Mouse (Mus musculus) liver, adult (tissue): ENCODE measurements around the gene Rpl10a.

ENCODE experiments used
- GATA4 ChIP-seq: IDR thresholded peaks from 2 replicates; pipeline ENCODE4 v1.6.1; 2014; ENCODE audit warnings: mild to moderate bottlenecking, low read length; ENCODE audit not compliant: insufficient replicate concordance

The Rpl10a gene

DNA sequence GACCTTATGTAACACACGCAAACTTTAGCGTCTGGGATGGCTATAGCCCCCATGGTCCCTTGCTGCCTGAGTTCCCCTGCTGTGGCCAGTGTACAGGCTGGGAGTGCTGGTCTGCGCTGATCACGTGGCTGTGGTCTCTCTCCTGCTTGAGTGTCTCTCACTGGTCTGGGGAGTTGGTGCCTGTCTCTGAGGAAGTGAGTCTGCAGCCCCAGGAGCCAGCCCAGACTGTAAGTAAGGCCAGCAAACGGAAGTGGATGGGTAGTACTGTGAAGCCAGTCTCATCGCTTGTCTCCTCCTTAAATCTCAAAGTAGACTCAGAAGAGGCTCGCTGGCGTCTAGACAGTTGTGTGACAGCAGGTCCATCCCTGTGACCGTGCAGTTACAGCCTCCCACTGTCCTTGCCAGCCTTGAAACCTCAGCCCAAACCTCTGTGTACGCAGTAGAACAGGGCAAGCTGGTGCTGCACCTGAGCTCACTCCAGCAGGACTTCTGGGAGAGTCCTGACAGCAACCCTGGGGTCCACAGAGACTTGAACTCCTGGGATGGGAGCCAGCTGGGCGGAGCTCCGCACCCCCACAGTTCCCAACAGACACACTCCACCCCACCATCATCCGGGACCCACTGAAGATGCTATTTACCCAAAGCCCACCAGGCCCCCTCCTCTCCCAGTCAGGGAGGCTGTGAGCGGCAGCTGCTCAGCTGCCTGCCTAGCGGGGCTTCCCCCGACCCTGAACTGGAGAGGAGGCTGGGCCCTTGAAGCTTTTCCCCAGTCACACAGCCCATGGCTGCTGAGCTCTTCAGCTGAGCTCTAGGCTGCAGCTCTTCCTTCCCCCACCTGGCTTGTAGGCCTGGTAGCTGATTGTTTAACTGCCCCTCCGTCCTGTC is 33.6 kb upstream of the Rpl10a start:
- no peak for TF ChIP-seq GATA4

DNA sequence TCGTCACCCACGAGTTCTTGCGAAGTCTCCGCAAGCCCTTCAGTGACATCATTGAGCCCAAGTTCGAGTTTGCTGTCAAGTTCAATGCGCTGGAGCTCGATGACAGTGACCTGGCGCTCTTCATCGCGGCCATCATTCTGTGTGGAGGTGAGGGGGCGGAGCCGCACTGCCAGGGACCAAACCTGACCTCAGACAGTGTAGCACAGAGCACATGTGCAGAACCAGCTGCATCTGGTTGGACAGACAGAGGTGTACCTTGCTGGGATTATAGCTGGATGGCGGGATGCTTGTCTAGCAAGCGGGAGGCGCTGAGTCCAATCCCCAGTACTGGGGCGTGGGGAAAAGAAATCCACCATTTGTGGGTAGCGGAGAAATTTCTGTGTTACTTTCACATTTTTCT is 29.4 kb upstream of the Rpl10a start:
- TF ChIP-seq GATA4, result no peak

GRCm38 (mm10) chr17:28299669-28300320 is 28.5 kb upstream of the Rpl10a start:
- no peak for TF ChIP-seq GATA4

- TF ChIP-seq GATA4, result no peak
Measured at GRCm38 (mm10) chr17:28300323-28300722, 27.9 kb upstream of the Rpl10a start.

GRCm38 (mm10) chr17:28300850-28301249 is 27.4 kb upstream of the Rpl10a start:
- no peak for TF ChIP-seq GATA4

- TF ChIP-seq GATA4, result no peak
Measured at GRCm38 (mm10) chr17:28305172-28305571, 23.1 kb upstream of the Rpl10a start.

DNA sequence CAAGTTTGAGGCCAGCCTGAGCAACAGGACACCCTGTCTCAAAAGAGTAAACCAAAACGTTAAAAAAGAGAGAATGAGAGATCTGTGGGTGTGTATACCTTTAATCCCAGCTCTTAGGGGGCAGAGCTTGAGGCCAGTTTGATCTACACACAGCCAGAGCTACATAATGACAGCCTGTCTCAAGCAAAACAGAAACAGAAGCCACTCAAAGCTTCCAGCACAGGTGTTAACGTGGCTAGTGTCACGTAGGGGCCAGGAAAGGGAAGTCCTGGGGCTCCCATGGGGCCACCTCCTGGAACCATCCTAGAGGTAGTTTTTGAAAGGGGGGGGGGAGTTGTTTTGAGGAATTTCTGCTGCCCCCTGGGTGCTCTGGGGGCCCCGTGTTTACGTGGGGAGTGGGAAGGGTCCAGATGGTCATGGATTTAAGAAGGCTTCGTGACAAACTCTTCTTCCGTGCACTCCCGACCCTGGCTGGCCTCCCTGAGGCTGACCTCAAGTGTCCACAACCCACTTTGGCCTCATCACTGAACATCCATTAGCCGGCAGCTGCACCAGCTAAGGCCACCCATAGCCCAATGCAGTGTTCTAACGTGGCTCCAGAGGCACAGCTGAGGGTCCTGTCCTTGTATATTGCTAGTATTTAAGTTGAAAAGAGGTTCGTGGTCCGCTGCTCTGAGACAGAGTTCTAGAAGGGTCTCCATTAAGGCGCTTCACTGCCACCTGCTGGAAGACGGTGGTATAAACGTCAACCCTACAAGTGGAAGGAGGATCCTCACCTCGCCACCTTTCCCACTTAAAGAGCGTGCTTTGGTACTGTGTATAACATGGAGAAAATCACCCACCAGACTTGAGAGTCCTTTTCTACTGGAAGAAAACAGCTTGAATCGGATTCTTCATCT is 19.7 kb upstream of the Rpl10a start:
- TF ChIP-seq GATA4, result no peak

DNA sequence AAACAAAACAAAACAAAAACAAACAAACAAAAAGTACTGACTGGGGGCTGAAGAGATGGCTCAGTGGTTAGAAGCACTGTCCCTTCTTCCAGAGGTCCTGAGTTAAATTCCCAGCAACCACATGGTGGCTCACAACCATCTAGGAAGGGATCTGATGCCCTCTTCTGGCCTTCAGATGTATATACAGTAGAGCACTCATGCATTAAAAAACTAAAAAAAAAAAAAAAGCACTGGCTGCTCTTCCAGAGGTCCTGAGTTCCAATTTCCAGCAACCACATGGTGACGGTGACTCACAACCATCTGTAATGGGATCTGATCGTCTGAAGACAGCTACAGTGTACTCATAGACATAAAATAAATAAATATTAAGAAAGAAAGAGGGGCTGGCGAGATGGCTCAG is 17.4 kb upstream of the Rpl10a start:
- no peak for TF ChIP-seq GATA4

- no peak for TF ChIP-seq GATA4
Measured at GRCm38 (mm10) chr17:28311366-28312132, 16.7 kb upstream of the Rpl10a start.

DNA sequence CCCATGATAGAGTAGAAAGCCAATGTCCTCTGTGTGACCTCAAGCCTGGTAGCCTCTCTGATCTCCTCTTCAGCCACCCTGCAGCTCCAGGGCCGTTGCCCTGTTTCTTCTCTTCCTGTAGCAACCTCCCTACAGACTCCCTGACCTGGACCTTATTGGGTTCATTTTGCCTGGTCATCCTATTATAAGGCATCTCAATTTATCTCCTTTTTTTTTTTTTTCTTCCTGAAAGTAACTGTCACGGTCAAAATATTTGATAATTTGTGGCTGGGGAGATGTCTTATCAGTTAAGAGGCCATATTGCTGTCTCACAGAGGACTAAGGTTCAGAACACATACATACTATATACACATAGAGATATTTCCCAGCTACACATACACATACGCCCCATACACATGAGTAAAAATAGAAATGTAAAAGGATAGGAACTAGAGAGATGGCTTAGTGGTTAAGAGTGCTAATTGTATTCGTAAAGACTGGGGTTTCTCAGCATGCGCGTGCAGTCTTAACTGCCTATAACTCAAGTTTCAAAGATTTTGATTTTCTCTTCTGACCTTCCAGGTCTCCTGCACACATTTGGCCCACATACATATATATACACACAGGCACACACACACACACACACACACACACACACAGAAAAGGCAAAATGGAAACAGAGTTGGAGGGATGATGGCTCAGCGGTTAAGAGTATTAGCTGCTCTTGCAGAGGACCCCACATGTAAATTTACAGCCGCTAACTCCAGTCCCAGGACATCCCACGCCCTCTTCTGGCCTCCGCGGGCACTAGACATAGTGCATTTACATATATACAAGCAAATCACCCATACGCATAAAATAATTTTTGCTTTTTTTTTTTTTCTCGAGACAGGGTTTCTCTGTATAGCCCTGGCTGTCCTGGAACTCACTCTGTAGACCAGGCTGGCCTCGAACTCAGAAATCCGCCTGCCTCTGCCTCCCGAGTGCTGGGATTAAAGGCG is 15.7 kb upstream of the Rpl10a start:
- no peak for TF ChIP-seq GATA4

- peak; percentile 49; the same call in 1 of the 2 replicates for TF ChIP-seq GATA4
Measured at GRCm38 (mm10) chr17:28313212-28313879, 14.9 kb upstream of the Rpl10a start, which contains the start of gene Fance. TSS of gene Fance (plus strand) at chr17:28313519.

DNA sequence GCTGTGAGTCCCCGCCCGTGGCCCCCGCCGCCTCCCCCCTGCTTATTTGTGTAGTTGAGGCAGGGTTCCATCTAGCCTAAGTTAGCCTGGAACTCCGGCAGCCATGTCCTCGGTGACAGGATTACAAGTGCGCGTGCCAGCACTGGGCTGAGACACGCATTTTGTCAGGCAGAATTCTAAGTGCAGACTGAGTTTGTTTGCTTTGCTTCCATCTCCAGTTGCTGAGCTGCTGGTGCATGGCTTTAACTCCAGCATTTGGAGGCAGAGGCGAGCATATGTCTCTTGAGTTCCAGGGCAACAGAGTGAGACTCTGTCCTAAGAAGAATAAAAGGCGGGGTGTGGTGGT is 14.4 kb upstream of the Rpl10a start:
- no peak for TF ChIP-seq GATA4

- TF ChIP-seq GATA4, result no peak
Measured at GRCm38 (mm10) chr17:28315611-28316160, 12.6 kb upstream of the Rpl10a start.

DNA sequence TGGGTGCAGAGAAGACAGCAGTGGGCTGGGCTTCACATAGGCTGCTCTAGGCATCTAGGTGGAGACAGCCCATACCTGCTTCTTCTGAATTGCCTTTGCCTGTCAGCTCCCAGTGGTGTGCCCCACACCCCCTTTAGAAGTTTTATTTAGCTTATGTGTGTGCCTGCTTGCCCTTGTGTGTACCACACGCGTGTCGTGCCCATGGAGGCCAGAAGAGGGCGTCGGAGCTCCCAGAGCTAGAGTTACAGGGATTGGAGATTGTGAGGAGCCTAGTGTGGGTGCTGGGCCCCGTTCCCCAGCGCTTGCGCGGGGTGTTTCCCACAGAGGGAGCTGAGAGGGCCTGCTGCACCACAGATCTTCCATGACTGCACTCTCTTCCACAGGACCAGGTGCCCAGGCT is 11.8 kb upstream of the Rpl10a start:
- TF ChIP-seq GATA4, result no peak
